Mouse (Mus musculus) intestine, embryonic 15.5 days (tissue): Measurements from ENCODE around the gene Smtn. TPM values are rescaled to one million over a fixed set of nuclear protein-coding genes. Genes with fewer than 3 reads are reported as not detected.

Source experiments
- ATAC-seq: fragments of 200-750 bp; cut with Nextera tagmentation; 2 replicates; pipeline ENCODE4 v1.8.0; 2017; ENCODE audit warnings: moderate TSS enrichment, moderate library complexity
- H3K27ac ChIP-seq: fragments of 300-500 bp; sonication (generic); 2 replicates; pipeline ENCODE4 v1.5.1; 2015; ENCODE audit warnings: mild to moderate bottlenecking, inconsistent platforms
- H3K27me3 ChIP-seq: fragments of 300-500 bp; sonication (generic); replicated peaks from 2 replicates; pipeline ENCODE4 v1.6.1; 2015; ENCODE audit warnings: inconsistent platforms
- H3K36me3 ChIP-seq: fragments of 300-500 bp; sonication (generic); 2 replicates; pipeline ENCODE4 v1.6.1; 2015; ENCODE audit warnings: inconsistent platforms
- H3K4me1 ChIP-seq: fragments of 300-500 bp; sonication (generic); replicated peaks from 2 replicates; pipeline ENCODE4 v1.6.1; 2015; ENCODE audit warnings: inconsistent platforms
- H3K4me2 ChIP-seq: fragments of 300-500 bp; sonication (generic); replicated peaks from 2 replicates; pipeline ENCODE4 v1.6.1; 2015; ENCODE audit warnings: mild to moderate bottlenecking, inconsistent platforms
- H3K4me3 ChIP-seq: fragments of 300-500 bp; sonication (generic); replicated peaks from 2 replicates; pipeline ENCODE4 v1.5.1; 2015; ENCODE audit warnings: inconsistent platforms
- H3K9ac ChIP-seq: fragments of 300-500 bp; sonication (generic); 2 replicates; pipeline ENCODE4 v1.6.1; 2015; ENCODE audit warnings: inconsistent platforms
- H3K9me3 ChIP-seq: fragments of 300-500 bp; sonication (generic); 2 replicates; pipeline ENCODE4 v1.6.1; 2016; ENCODE audit warnings: inconsistent platforms
- WGBS: fragments of 180-500 bp; shearing (Covaris S2); methylation state at CpG from one replicate; pipeline ENCODE4 v1.1.7; 2015; 5-methylcytosine and 5-hydroxymethylcytosine counted together
- polyA plus RNA-seq: library from polyadenylated mRNA; unstranded; fragments of >200 nt; fragmentation: Nextera tagmentation; extraction: Ambion mirVana; gene quantifications from 2 replicates; pipeline ENCODE4 v1.2.1, GENCODE M21; 2015

Smtn gene
- polyA plus RNA-seq, 1 experiment from 2014 or later: 78.3 TPM

DNA sequence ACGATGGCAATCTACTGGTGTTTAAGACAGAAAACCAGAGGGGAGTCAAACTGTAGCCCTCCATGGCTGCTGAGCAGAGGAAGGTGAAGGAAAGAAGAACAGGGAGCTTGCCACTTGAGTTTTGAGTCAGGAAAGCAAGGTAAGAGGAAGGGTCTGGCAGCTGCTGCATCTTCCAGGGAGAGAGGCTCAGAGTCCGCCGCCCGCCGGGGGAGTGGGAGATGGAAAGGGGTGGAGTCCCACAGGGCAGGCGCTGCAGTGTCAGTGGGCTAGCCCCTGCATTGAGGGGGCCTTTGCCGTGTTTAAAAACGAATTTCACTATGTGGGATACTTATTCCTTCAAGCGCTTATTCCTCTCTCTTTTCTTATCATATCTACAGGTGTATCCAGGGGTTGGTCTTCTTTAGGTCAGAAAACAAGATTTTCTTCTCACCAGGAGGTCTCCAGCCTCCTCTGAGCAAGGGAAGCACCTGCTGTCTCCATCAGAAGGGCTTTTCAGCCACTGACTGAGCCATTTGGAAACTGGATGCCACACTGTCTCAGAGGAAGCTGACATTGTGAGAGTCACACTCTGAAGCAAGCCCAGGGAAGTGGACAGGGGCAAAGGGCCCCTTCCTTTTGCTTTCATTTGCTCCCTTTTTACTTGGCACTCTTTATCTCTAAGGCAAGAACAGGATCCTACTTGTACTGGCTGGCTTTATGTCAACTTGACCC is 5.3 kb upstream of the Smtn start:
- no peak overlapping the region for H3K27ac ChIP-seq
- ATAC-seq: no peak

DNA sequence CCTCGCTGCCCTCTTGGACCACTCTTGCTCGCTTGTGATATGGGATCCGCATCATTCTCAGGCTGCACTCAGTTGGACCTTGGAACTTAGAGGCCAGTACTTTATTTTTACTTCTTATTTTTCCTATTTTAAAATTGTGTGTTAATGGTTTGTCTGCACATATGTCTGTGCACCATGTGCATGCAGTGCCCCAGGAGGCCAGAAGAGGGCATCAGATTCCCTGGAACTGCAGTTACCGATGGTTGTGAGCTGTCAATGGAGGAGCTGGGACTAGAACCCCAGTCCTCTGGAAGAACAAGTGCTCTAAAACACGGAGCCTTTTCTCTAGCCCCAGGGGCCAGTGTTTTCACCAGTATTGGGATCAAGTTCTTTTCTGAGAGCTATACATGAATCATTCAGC is 4.0 kb upstream of the Smtn start:
- H3K27me3 ChIP-seq: no peaks in the 10 kb centered on the region
- H3K27ac ChIP-seq: no peak overlapping the region
- no peak for ATAC-seq
- H3K4me1 ChIP-seq: peaks cover 9% of the 10 kb centered on the region
- WGBS: 95% methylated on average over 5 of the region's 5 CpGs
- no peak overlapping the region for H3K9ac ChIP-seq
- no peaks in the 10 kb centered on the region for H3K9me3 ChIP-seq
- no peaks in the 10 kb centered on the region for H3K36me3 ChIP-seq
- no peak overlapping the region for H3K4me3 ChIP-seq
- no peak overlapping the region for H3K4me2 ChIP-seq

More for the DNA sequence above, 5.3 kb upstream of the Smtn start:
- 23% methylated on average over 9 of the region's 9 CpGs for whole genome bisulfite sequencing
- no peak overlapping the region for H3K9ac ChIP-seq
- H3K4me3 ChIP-seq: no peak overlapping the region
- no peak overlapping the region for H3K4me2 ChIP-seq
- no peaks in the 10 kb centered on the region for H3K27me3 ChIP-seq
- no peaks in the 10 kb centered on the region for H3K36me3 ChIP-seq
- peaks cover 9% of the 10 kb centered on the region for H3K4me1 ChIP-seq
- H3K9me3 ChIP-seq: no peaks in the 10 kb centered on the region

GRCm38 (mm10) chr11:3543001-3543400 is 2.6 kb upstream of the Smtn start:
- Histone ChIP-seq H3K4me1 (peaks cover 9% of the 10 kb centered on the region), H3K4me3 (no peak overlapping the region), H3K4me2 (no peak overlapping the region), H3K27me3 (no peaks in the 10 kb centered on the region), H3K9me3 (no peaks in the 10 kb centered on the region), H3K36me3 (no peaks in the 10 kb centered on the region), H3K9ac (no peak overlapping the region), H3K27ac (no peak overlapping the region)
- 43% methylated on average over 5 of the region's 5 CpGs for WGBS
- no peak for ATAC-seq

- H3K9ac ChIP-seq: no peak overlapping the region; the same call in 1 of the 2 replicates
- H3K9me3 ChIP-seq: no peaks in the 10 kb centered on the region
- peaks cover 20% of the 10 kb centered on the region for H3K4me1 ChIP-seq
- H3K36me3 ChIP-seq: no peaks in the 10 kb centered on the region; the same call in 1 of the 2 replicates
- no peak overlapping the region for H3K27ac ChIP-seq
- no peak overlapping the region for H3K4me2 ChIP-seq
- H3K4me3 ChIP-seq: no peak overlapping the region
- 69% methylated on average over 3 of the region's 3 CpGs for WGBS
- ATAC-seq: no peak
- no peaks in the 10 kb centered on the region for H3K27me3 ChIP-seq
Observed at GRCm38 (mm10) chr11:3541932-3542331, 1.5 kb upstream of the Smtn start.

- no peaks in the 10 kb centered on the region; the same call in 1 of the 2 replicates for H3K36me3 ChIP-seq
- peaks cover 33% of the 10 kb centered on the region for H3K4me1 ChIP-seq
- no peak for ATAC-seq
- H3K27ac ChIP-seq: no peak overlapping the region
- H3K27me3 ChIP-seq: no peaks in the 10 kb centered on the region
- peak overlapping the region; percentile 40 for H3K4me3 ChIP-seq
- peak overlapping the region; percentile 75 for H3K4me2 ChIP-seq
- H3K9ac ChIP-seq: no peak overlapping the region; the same call in 1 of the 2 replicates
- H3K9me3 ChIP-seq: no peaks in the 10 kb centered on the region
- 74% methylated on average over 4 of the region's 4 CpGs for WGBS
Observed at GRCm38 (mm10) chr11:3539826-3540196, 601 bp downstream of the Smtn start.

DNA sequence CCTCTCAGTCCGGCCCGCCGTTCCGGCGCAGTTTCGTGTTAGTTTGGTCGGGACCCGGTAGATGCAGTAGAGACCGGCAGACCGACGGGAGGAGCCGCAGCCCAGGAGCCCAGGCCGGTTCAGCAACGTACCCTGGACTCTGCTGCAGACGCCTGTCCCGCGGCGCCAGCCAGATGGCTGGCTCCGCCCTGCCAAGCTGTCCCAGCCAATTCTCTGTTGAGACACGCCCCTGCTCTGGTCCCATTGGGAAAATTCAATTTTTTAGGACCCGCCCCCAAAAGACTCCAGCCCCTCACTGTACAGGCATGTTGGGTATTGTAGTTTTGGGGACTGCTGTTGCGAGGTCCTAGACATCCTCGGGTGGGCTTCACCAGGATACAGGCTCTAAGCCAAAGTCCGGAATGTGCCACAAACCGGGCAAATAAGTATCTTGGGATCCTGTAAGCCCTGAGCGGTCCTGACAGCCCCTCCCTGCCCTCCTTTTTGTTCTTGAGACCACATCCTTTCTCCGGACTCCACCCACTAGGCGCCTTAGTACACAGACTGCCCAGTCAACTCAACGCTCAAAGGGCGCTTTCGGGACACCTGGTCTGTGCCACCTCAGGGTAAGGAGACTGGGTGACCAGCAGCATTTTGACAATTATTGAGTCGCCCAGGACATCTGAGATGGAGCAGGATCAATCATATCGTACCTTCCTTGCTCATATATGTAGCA is 1.1 kb downstream of the Smtn start:
- Histone ChIP-seq H3K4me3 (peak overlapping the region; percentile 40), H3K9ac (peak overlapping the region; percentile 45), H3K4me1 (peaks cover 33% of the 10 kb centered on the region), H3K27ac (no peak overlapping the region), H3K27me3 (no peaks in the 10 kb centered on the region), H3K4me2 (peak overlapping the region; percentile 90), H3K36me3 (no peaks in the 10 kb centered on the region; the same call in 1 of the 2 replicates), H3K9me3 (no peaks in the 10 kb centered on the region)
- WGBS: 3% methylated on average over 33 of the region's 33 CpGs
- ATAC-seq: peak; percentile 92

DNA sequence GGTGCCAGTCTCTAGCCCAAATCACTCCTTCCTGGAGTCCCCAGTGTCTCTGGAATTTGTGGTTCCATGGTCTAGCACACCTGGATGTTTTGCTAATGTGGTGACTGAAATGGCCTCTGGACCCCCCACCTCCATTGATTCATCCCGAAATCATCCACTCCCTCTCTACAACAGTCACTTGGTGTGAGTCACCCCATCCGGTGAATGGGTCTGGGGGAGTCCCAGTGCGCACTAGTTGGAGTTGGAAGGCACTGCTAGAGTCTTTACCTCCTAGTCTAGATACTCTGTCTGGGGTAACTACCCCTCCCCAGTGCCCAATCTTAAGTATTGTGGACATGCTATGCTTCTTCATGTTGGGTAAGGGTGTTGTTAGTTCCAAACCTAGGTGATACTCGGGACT is 2.1 kb downstream of the Smtn start:
- H3K27me3 ChIP-seq: no peaks in the 10 kb centered on the region
- no peak for ATAC-seq
- H3K9ac ChIP-seq: peak overlapping the region; percentile 28
- peaks cover 3% of the 10 kb centered on the region; the same call in 1 of the 2 replicates for H3K36me3 ChIP-seq
- peak overlapping the region; percentile 90 for H3K4me2 ChIP-seq
- H3K4me1 ChIP-seq: peaks cover 33% of the 10 kb centered on the region
- H3K27ac ChIP-seq: no peak overlapping the region
- peak overlapping the region; percentile 40 for H3K4me3 ChIP-seq
- WGBS: 57% methylated on average over 4 of the region's 4 CpGs
- H3K9me3 ChIP-seq: no peaks in the 10 kb centered on the region

DNA sequence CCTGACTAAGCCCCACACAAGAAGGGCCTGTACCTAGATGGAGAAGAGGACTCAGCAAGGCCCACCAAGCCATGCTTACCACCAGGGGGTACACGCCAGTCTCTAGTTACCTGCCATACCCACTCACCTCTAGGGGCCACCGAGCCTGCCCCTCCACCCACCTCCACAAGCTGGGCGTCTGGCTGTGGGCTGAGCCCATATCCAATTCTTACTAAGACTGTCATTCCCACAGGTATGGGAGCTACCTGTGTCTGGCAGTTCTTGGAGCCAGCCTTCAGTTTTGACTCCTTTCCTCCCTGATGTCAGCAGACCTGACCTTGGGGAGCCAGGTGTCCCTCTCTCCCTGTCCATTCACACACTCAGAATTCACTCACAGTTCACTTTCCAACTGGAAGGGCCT is 2.7 kb downstream of the Smtn start:
- no peak overlapping the region for H3K27ac ChIP-seq
- whole genome bisulfite sequencing: 86% methylated on average over 3 of the region's 3 CpGs
- peak overlapping the region; percentile 90 for H3K4me2 ChIP-seq
- peak overlapping the region; percentile 28; the same call in 1 of the 2 replicates for H3K9ac ChIP-seq
- H3K9me3 ChIP-seq: no peaks in the 10 kb centered on the region
- no peak for ATAC-seq
- peaks cover 5% of the 10 kb centered on the region; the same call in 1 of the 2 replicates for H3K36me3 ChIP-seq
- peak overlapping the region; percentile 40 for H3K4me3 ChIP-seq
- H3K4me1 ChIP-seq: peaks cover 33% of the 10 kb centered on the region
- H3K27me3 ChIP-seq: no peaks in the 10 kb centered on the region

GRCm38 (mm10) chr11:3536745-3537333 is 3.6 kb downstream of the Smtn start:
- H3K4me1 ChIP-seq: peaks cover 30% of the 10 kb centered on the region
- H3K36me3 ChIP-seq: peaks cover 5% of the 10 kb centered on the region; the same call in 1 of the 2 replicates
- H3K9me3 ChIP-seq: no peaks in the 10 kb centered on the region
- H3K27me3 ChIP-seq: no peaks in the 10 kb centered on the region
- H3K9ac ChIP-seq: no peak overlapping the region
- no peak for ATAC-seq
- H3K4me2 ChIP-seq: peak overlapping the region; percentile 90
- 94% methylated on average over 5 of the region's 5 CpGs for WGBS
- H3K4me3 ChIP-seq: 0 out of 2 replicates have a peak overlapping the region, but pooled peaks have one; percentile 50
- H3K27ac ChIP-seq: no peak overlapping the region

- H3K9me3 ChIP-seq: no peaks in the 10 kb centered on the region
- H3K27me3 ChIP-seq: no peaks in the 10 kb centered on the region
- 35% methylated on average over 5 of the region's 5 CpGs for WGBS
Observed at GRCm38 (mm10) chr11:3536082-3536481, 4.3 kb downstream of the Smtn start.

GRCm38 (mm10) chr11:3535406-3535986 is 4.9 kb downstream of the Smtn start:
- peak overlapping the region; percentile 90 for H3K4me2 ChIP-seq
- peaks cover 18% of the 10 kb centered on the region for H3K36me3 ChIP-seq
- no peaks in the 10 kb centered on the region for H3K9me3 ChIP-seq
- peak; percentile 86 for ATAC-seq
- H3K9ac ChIP-seq: peak overlapping the region; percentile 63
- peak overlapping the region; percentile 96 for H3K27ac ChIP-seq
- H3K4me3 ChIP-seq: peak overlapping the region; percentile 50
- peaks cover 30% of the 10 kb centered on the region for H3K4me1 ChIP-seq
- under 1% methylated on average over 36 of the region's 36 CpGs for WGBS
- no peaks in the 10 kb centered on the region for H3K27me3 ChIP-seq

More at GRCm38 (mm10) chr11:3536082-3536481, 4.3 kb downstream of the Smtn start:
- H3K4me3 ChIP-seq: peak overlapping the region; percentile 50
- peaks cover 13% of the 10 kb centered on the region for H3K36me3 ChIP-seq
- H3K27ac ChIP-seq: peak overlapping the region; percentile 96
- no peak for ATAC-seq
- H3K4me1 ChIP-seq: peaks cover 30% of the 10 kb centered on the region
- H3K9ac ChIP-seq: peak overlapping the region; percentile 63
- peak overlapping the region; percentile 90 for H3K4me2 ChIP-seq

GRCm38 (mm10) chr11:3534956-3535355 is 5.5 kb downstream of the Smtn start:
- Histone ChIP-seq H3K36me3 (peaks cover 19% of the 10 kb centered on the region), H3K27ac (peak overlapping the region; percentile 96), H3K27me3 (no peaks in the 10 kb centered on the region), H3K4me1 (peaks cover 30% of the 10 kb centered on the region), H3K4me2 (peak overlapping the region; percentile 90), H3K9ac (peak overlapping the region; percentile 63), H3K4me3 (peak overlapping the region; percentile 50), H3K9me3 (no peaks in the 10 kb centered on the region)
- 17% methylated on average over 8 of the region's 8 CpGs for WGBS
- no peak for ATAC-seq
